Mouse (Mus musculus) liver, embryonic 12.5 days (tissue): ENCODE results near the gene Draxin. TPM values are rescaled to one million over a fixed set of nuclear protein-coding genes. Genes with fewer than 3 reads are reported as not detected.
"Not testable (repeated sequence)": the region's sequence is repeated elsewhere in the genome, so short reads cannot be mapped to it uniquely, and the experiment has no call there.

Experiments used
- ATAC-seq: fragments of 200-750 bp; cut with Nextera tagmentation; 2 replicates; pipeline ENCODE4 v1.8.0; 2017; ENCODE audit warnings: moderate number of reproducible peaks, mild to moderate bottlenecking, moderate library complexity
- H3K27ac ChIP-seq: fragments of 300-500 bp; sonication (generic); 2 replicates; pipeline ENCODE4 v1.5.1; 2016; ENCODE audit warnings: mild to moderate bottlenecking
- H3K27me3 ChIP-seq: fragments of 300-500 bp; sonication (generic); replicated peaks from 2 replicates; pipeline ENCODE4 v1.6.1; 2016; ENCODE audit warnings: mild to moderate bottlenecking, moderate library complexity
- H3K36me3 ChIP-seq: fragments of 300-500 bp; sonication (generic); 2 replicates; pipeline ENCODE4 v1.6.1; 2016; ENCODE audit warnings: mild to moderate bottlenecking, moderate library complexity
- H3K4me1 ChIP-seq: fragments of 300-500 bp; sonication (generic); 2 replicates; pipeline ENCODE4 v1.6.1; 2016
- H3K4me2 ChIP-seq: fragments of 300-500 bp; sonication (generic); 2 replicates; pipeline ENCODE4 v1.6.1; 2016; ENCODE audit warnings: mild to moderate bottlenecking, moderate library complexity
- H3K4me3 ChIP-seq: fragments of 300-500 bp; sonication (generic); 2 replicates; pipeline ENCODE4 v1.5.1; 2016; ENCODE audit warnings: mild to moderate bottlenecking, moderate library complexity
- H3K9ac ChIP-seq: fragments of 300-500 bp; sonication (generic); 2 replicates; pipeline ENCODE4 v1.6.1; 2016; ENCODE audit warnings: mild to moderate bottlenecking, moderate library complexity
- H3K9me3 ChIP-seq: fragments of 300-500 bp; sonication (generic); replicated peaks from 2 replicates; pipeline ENCODE4 v1.6.1; 2016; ENCODE audit warnings: mild to moderate bottlenecking, moderate library complexity
- WGBS: fragments of 180-500 bp; shearing (Covaris S2); methylation state at CpG from one replicate; pipeline ENCODE4 v1.1.7; 2016; ENCODE audit not compliant: insufficient replicate concordance; 5-methylcytosine and 5-hydroxymethylcytosine counted together
- polyA plus RNA-seq: library from polyadenylated mRNA; unstranded; fragments of >200 nt; fragmentation: Nextera tagmentation; extraction: Ambion mirVana; gene quantifications from 2 replicates; pipeline ENCODE4 v1.2.1, GENCODE M21; 2016

Gene Draxin
- polyA plus RNA-seq, 1 experiment from 2014 or later: 0.08 TPM

DNA sequence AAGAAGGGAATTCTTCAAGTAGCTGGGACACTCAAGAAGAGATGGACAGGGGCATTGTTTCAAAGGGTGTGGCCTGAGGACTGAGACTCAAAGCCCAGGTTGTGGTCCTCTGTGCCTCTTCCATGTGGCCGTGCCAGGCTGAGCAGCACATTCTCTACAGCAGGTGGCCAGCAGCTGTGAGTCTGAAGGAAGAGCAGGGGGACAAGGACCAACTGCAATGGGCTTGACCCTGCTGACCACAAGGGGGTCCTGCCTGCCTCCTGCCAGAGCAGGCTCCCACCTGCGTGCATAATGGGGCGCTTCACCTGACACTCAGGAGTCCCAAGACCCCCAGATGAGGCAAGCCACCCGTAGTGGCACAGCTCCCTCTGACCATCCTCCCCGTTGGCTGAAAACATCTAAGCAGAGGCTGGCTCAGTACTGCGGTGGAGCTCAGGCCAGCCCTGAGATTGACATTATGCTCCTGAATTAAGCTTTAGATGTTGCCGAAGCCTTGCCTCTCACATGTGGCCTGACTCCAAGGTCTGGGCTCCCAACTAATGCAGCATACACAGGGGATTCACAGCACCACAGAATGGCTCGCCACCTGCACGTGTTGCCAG, 72.2 kb downstream of the Draxin start:
- no peak for ATAC-seq
- Histone ChIP-seq H3K4me1 (0 out of 2 replicates have a peak, but pooled peaks cover 14% of the 10 kb centered on the region), H3K9ac (no peak overlapping the region), H3K27ac (no peak overlapping the region), H3K4me2 (no peak overlapping the region), H3K27me3 (no peaks in the 10 kb centered on the region; the same call in 1 of the 2 replicates), H3K4me3 (no peak overlapping the region), H3K9me3 (no peaks in the 10 kb centered on the region), H3K36me3 (peaks cover 53% of the 10 kb centered on the region)
- 84% methylated on average over 9 of the region's 9 CpGs for WGBS

DNA sequence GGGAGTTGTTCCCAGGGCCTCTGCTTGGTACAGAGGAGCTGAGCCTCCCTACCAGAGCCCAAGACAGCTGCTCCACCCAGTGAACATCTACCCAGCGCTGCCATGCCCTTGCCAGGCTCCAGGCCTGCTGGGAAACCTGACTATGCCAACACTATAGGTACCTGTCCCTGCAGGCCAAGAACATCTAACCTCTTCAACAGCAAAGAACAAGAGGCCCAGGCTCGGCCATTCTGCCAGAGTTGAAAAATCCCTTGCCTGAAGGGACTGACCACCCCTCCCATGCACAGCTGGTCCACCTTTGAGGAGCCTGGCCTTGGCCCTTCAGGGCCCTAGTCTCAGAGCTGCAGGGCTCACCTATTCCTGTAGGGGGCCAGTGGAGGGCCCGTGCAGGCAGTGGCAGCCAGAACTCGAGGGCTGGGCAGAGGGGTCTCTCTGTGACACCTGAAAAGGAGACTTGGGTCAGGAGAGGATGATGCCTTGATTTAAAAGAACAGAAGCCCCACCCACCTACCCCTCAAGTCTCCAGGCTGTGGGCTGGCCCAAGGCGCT, 72.8 kb downstream of the Draxin start:
- WGBS: 57% methylated on average over 5 of the region's 5 CpGs
- ATAC-seq: no peak
- Histone ChIP-seq H3K36me3 (peaks cover 59% of the 10 kb centered on the region), H3K4me1 (0 out of 2 replicates have a peak, but pooled peaks cover 14% of the 10 kb centered on the region), H3K4me3 (no peak overlapping the region), H3K27me3 (no peaks in the 10 kb centered on the region), H3K27ac (no peak overlapping the region), H3K9me3 (no peaks in the 10 kb centered on the region), H3K4me2 (no peak overlapping the region), H3K9ac (no peak overlapping the region)

DNA sequence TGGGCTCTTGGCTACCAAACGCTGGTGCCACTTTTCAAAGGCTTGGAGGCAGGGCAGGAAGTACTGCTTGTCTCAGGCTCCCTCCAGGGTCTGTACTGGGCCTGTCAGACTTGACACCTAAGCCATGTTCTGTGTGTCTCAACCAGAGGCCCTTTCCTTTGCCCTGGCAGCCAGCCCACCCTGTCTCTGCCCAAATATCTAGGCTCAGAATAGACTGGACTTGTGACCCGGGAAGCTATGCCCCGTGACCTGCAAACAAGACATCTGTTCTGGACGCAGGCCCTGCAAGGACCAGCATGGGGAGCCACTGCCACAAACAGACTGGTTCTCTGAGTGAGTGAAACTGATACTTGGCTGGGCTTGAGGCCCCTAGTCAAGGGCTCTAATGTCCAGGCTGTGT, 73.7 kb downstream of the Draxin start:
- no peak for ATAC-seq
- no peak overlapping the region; the same call in 1 of the 2 replicates for H3K27ac ChIP-seq
- no peak overlapping the region for H3K4me3 ChIP-seq
- 83% methylated on average over 4 of the region's 4 CpGs for WGBS
- no peak overlapping the region for H3K9ac ChIP-seq
- no peaks in the 10 kb centered on the region for H3K27me3 ChIP-seq
- H3K4me1 ChIP-seq: 0 out of 2 replicates have a peak, but pooled peaks cover 14% of the 10 kb centered on the region
- H3K36me3 ChIP-seq: peaks cover 69% of the 10 kb centered on the region
- H3K4me2 ChIP-seq: no peak overlapping the region
- H3K9me3 ChIP-seq: no peaks in the 10 kb centered on the region

DNA sequence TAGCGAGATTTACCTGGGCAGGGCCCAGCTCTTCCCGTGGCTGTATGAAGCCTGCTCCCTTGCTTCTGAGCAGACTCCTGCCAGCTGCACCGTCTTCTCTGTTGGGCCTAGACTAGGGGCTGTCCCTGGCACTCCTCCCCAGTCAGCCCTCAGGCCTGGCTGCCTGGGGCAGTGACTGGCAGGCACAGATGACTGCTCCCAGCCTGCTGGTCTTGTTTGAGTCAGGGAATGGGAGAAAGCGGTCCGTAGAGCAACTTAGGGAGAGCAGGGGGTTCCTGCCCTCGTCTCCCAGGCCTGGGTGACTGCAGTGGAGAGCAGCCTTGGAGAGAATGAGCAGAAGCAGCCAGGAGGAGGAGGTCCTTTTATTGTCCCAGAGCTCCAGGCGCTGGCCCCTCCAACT, 74.3 kb downstream of the Draxin start:
- Histone ChIP-seq H3K36me3 (peaks cover 74% of the 10 kb centered on the region), H3K27ac (no peak overlapping the region), H3K4me1 (0 out of 2 replicates have a peak, but pooled peaks cover 14% of the 10 kb centered on the region), H3K4me2 (no peak overlapping the region), H3K9me3 (no peaks in the 10 kb centered on the region), H3K9ac (no peak overlapping the region), H3K27me3 (no peaks in the 10 kb centered on the region), H3K4me3 (no peak overlapping the region)
- ATAC-seq: no peak
- 81% methylated on average over 7 of the region's 7 CpGs for WGBS

DNA sequence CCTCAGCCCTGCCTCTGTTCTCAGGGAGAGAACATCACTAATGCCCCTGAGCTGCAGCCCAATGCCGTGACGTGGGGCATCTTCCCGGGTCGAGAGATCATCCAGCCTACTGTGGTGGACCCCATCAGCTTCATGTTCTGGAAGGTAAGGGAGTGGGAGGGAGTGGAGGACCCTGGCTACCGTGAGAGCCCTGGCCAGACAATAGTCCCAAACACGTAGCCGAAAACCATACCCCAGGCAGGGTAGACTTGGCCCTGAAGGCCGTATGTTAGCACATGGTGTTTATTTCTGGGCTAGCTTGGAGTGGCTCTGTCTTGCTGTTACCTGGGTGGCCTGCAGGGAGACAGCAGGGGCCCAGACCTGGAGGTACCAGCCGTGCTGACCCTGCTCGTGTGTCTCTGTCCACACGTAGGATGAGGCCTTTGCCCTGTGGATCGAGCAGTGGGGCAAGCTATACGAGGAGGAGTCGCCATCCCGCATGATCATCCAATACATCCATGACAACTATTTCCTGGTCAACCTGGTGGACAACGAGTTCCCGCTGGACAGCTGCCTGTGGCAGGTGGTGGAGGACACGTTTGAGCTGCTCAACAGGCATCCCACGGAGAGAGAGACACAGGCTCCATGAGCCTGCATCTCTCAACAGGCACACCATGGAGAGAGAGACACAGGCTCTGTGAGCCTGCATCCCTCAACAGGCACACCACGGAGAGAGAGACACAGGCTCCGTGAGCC, 75.4 kb downstream of the Draxin start:
- no peak for ATAC-seq
- Histone ChIP-seq H3K36me3 (peaks cover 85% of the 10 kb centered on the region), H3K27ac (no peak overlapping the region), H3K9me3 (no peaks in the 10 kb centered on the region), H3K4me3 (no peak overlapping the region), H3K4me1 (peaks cover 14% of the 10 kb centered on the region), H3K9ac (no peak overlapping the region), H3K27me3 (no peaks in the 10 kb centered on the region), H3K4me2 (no peak overlapping the region)
- WGBS: 87% methylated on average over 21 of the region's 21 CpGs

DNA sequence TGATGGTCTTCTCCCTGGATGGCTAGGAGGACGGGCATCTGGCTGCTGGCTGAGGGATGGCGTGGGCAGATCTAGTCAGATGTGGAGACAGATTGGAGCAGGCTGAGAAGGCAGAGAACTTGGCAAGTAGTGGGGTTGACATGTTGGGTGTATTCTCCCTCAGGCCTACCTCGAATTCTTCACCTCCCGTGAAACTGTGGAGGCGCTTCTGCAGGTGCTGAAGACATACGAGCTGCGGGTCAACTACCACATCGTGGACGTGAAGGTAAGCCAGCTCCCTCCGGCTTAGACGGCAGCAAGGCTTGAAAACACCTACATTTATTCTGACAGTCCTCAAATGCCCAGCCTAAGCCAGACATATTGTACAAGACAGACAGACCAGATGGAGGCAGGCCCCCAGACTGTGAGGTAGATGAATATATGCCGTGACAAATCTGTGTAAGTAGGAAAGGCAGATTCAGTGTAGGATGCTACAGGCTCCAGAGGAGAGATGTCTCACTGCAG, 77.0 kb downstream of the Draxin start:
- no peak for ATAC-seq
- Histone ChIP-seq H3K4me2 (no peak overlapping the region), H3K9ac (no peak overlapping the region), H3K27me3 (no peaks in the 10 kb centered on the region), H3K27ac (no peak overlapping the region), H3K4me1 (peaks cover 18% of the 10 kb centered on the region), H3K9me3 (no peaks in the 10 kb centered on the region), H3K36me3 (peaks cover 99% of the 10 kb centered on the region), H3K4me3 (no peak overlapping the region)
- 90% methylated on average over 12 of the region's 12 CpGs for WGBS

DNA sequence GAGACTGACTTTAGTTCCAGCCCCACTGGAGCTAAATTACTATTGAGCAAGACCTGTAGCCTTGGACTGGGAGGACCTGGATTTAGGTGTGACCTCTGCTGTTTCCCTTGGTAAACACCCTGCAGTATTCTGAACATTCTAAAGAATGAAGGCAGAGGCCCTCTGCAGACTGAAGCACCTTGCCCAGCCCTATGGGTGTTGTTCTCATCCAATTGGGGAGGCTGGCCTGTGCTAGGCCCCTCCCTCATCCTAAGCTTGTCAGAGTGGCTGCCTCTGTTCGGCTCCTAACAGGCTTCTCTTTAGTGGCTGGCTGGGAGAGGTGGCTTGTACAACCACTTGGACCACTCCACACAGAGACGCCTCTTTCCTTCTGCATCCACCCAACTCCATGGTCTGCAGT, 77.5 kb downstream of the Draxin start:
- Histone ChIP-seq H3K4me3 (no peak overlapping the region), H3K36me3 (peaks cover 99% of the 10 kb centered on the region), H3K9ac (no peak overlapping the region), H3K9me3 (no peaks in the 10 kb centered on the region), H3K4me2 (no peak overlapping the region), H3K4me1 (peaks cover 23% of the 10 kb centered on the region), H3K27me3 (no peaks in the 10 kb centered on the region), H3K27ac (no peak overlapping the region)
- ATAC-seq: no peak
- WGBS: 86% methylated on average over 2 of the region's 2 CpGs

DNA sequence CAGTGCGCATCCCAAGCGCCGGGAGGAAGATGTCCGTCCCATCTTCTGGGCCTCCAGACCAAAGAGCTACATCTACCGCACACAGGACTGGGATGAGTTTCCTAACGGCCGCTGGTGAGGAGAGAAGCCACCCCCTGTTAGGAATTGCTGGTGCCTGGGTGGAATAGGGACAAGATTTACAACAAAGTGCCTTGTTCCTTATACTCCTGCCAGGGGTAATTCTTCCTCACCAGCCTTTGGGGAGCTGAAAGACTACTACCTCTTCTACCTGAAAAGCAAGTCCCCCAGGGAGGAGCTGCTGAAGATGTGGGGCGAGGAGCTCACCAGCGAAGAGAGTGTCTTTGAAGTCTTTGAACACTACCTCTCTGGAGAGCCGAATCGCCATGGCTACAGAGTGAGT, 78.6 kb downstream of the Draxin start:
- peaks cover 95% of the 10 kb centered on the region for H3K36me3 ChIP-seq
- H3K27me3 ChIP-seq: no peaks in the 10 kb centered on the region
- WGBS: 89% methylated on average over 11 of the region's 11 CpGs
- H3K4me1 ChIP-seq: peaks cover 34% of the 10 kb centered on the region
- no peak for ATAC-seq
- H3K4me2 ChIP-seq: no peak overlapping the region
- no peak overlapping the region for H3K9ac ChIP-seq
- no peak overlapping the region for H3K4me3 ChIP-seq
- no peak overlapping the region for H3K27ac ChIP-seq
- H3K9me3 ChIP-seq: no peaks in the 10 kb centered on the region

DNA sequence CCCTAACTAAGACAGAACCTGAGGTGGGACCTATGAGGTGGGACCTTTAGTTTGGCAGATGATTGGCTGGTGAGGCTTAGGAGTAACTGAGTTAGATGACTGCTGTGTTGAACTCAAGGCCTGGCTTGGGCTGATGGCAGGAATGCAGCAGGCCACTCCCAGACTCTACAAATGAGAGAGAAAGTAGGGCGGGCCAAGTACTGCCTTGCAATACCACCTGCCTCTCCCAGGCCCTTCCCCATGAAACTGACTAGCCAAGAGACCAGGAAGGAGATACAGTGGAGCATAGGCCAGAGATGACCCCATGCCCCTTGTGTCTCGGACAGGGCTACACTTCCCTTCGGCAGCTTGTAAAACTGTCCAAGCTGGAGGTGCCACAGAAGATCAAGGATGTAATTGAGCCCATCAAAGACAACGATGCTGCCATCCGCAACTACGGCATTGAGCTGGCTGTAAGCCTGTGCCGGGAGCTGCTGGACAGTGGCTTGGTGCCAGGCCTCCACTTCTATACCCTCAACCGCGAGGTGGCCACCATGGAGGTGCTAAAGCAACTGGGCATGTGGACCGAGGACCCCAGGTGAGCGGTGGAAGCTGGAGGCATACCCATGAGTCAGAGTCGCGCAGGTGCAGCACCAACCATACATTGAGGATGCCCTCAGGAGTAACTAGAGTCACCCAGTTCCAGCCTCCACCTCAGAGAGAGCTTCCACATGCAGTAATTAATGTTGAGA, 79.3 kb downstream of the Draxin start:
- Histone ChIP-seq H3K27ac (no peak overlapping the region), H3K36me3 (peaks cover 88% of the 10 kb centered on the region), H3K9me3 (no peaks in the 10 kb centered on the region), H3K27me3 (no peaks in the 10 kb centered on the region), H3K4me1 (peaks cover 41% of the 10 kb centered on the region), H3K9ac (no peak overlapping the region), H3K4me3 (no peak overlapping the region), H3K4me2 (no peak overlapping the region)
- ATAC-seq: no peak
- 91% methylated on average over 13 of the region's 13 CpGs for WGBS

DNA sequence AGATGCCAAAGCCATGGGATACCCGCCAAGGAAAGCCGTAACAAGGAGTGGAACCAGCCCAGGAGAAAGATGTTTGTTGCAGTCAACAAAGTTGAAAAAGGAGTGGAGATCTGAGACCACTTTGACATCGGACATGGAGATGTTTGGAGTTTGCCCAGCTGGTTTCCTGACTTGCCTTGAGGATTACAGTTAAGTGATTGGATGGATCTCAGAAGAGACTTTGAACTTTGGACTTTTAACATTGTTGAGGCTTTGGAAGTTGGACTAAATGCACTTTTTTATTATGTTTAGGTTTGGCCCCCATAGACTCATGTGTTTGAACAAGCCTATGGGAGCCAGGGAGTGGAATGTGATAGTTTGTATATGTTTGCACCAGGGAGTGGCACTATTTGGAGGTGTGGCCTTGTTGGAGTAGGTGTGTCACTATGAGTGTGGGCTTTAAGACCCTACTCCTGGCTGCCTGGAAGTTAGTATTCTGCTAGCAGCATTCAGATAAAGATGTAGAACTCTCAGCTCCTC, 80.0 kb downstream of the Draxin start:
- 89% methylated on average over 3 of the region's 3 CpGs for WGBS
- H3K27ac ChIP-seq, ATAC-seq, H3K9ac ChIP-seq, H3K4me2 ChIP-seq, H3K4me3 ChIP-seq, H3K27me3 ChIP-seq, H3K9me3 ChIP-seq: not testable (repeated sequence)
- H3K4me1 ChIP-seq: peaks cover 48% of the 10 kb centered on the region
- peaks cover 81% of the 10 kb centered on the region for H3K36me3 ChIP-seq
